Mouse (Mus musculus): Measurements from ENCODE around the gene Spryd3. TPM values are rescaled to one million over a fixed set of nuclear protein-coding genes. Genes with fewer than 3 reads are reported as not detected.

Spryd3 gene
- polyA plus RNA-seq, 1 experiment from 2014 or later, result 10.0 TPM

DNA sequence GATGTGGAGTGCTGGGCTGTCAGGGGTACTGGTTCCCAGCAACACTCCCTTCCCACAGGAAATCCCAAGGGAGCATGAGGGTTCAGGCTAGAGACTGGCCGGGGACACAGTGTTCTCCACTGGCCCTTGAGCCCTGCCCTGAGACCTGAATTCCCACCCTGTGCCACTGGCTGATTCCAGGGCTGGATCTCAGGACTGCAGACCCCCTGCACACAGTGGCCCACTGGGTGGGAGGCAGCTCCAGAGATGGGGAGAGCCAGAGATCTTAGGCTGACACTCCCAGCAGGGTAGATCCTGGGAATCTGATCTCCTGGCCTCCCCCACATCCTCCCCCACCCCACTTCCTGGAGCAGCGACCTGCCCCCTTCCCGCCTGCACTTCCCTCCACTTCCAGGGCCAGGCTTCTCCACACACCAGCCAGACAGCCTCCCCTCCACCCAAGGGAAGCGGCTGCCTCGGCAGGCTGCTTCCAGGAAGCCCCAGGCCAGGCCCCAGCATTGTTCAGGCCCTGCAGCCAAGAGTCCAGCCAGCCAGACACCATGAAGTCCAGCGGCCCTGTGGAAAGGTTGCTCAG lies 33.4 kb downstream of the Spryd3 start:
- H3K4me1 ChIP-seq (ENCODE audit: insufficient read depth), result peaks cover 58% of the 10 kb centered on the region
- peak; percentile 40 for DNase-seq
- TF ChIP-seq CTCF (IDR thresholded peaks at IDR 0.05; ENCODE audit: low read depth), result no peak
- no peak for TF ChIP-seq EP300 (IDR thresholded peaks at IDR 0.05; ENCODE audit: low read depth)
- 43% methylated on average over 6 of the region's 6 CpGs for WGBS (ENCODE audit: insufficient replicate concordance)
- H3K4me2 ChIP-seq (ENCODE audit: low read depth, low read length), result peak overlapping the region; percentile 85
- H3K36me3 ChIP-seq (replicated peaks; ENCODE audit: insufficient read depth, low read length), result 0 out of 2 replicates have a peak, but pooled peaks cover 2% of the 10 kb centered on the region
- H3K27ac ChIP-seq (ENCODE audit: low read depth), result peak overlapping the region; percentile 77
- H3K9me3 ChIP-seq (ENCODE audit: low read length), result no peaks in the 10 kb centered on the region
- H3K9ac ChIP-seq (replicated peaks), result peak overlapping the region; percentile 74
- peak overlapping the region; percentile 41 for H3K4me3 ChIP-seq (ENCODE audit: low read depth, low read length)
- ATAC-seq, result no peak
- H3K27me3 ChIP-seq (ENCODE audit: insufficient read depth, low read length), result 0 out of 2 replicates have a peak, but pooled peaks cover 8% of the 10 kb centered on the region

DNA sequence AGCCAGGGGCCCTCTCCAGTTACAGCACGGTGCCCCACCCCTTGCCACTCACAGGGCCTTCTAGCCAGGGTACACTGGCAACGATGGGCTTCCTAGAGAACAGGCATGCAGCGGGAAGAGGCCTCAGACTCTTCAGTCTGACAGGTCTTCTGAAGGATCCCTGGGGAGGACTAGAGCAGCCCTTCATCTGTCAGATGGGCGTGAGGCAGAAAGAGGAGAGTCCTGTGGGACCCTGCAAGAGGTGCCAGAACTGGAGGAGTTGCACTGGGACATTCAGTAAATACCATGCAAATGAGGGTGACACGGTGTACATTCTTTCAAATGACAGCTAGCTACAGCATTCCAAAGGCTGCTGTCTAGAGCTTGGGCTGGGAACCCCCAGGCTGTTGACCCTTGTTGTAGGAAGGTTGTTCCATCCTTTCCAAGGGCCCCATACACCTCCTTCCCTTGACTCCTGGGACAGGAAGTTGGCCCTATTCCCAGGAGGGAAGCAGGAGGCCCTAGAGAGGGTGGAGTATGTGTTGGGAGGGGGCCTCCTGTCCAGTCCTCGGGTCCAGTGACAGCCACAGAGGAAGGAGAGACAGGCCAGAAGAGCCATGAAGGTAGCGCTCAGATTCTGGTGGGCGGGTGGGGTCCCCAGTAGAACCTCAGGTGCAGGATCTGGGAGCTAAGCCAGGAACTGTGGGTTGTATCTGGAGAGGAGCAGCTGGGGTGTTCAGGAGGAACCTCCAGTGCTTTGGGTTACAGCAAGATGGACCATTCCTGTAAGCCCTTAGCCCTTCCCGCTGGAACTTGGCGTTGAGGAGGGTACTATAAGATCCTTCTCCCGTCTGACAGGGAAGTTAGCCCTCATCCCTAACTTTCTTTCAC lies 34.1 kb downstream of the Spryd3 start:
- H3K27ac ChIP-seq (ENCODE audit: low read depth), result peak overlapping the region; percentile 77
- 0 out of 2 replicates have a peak, but pooled peaks cover 8% of the 10 kb centered on the region for H3K36me3 ChIP-seq (replicated peaks; ENCODE audit: insufficient read depth, low read length)
- H3K9me3 ChIP-seq (ENCODE audit: low read length), result no peaks in the 10 kb centered on the region
- 0 out of 2 replicates have a peak overlapping the region, but pooled peaks have one; percentile 74 for H3K9ac ChIP-seq (replicated peaks)
- H3K27me3 ChIP-seq (ENCODE audit: insufficient read depth, low read length), result 0 out of 2 replicates have a peak, but pooled peaks cover 8% of the 10 kb centered on the region
- TF ChIP-seq EP300 (IDR thresholded peaks at IDR 0.05; ENCODE audit: low read depth) (peak; percentile 46), CTCF (IDR thresholded peaks at IDR 0.05; ENCODE audit: low read depth) (no peak)
- ATAC-seq (no peak), DNase-seq (peak; percentile 46)
- peaks cover 55% of the 10 kb centered on the region for H3K4me1 ChIP-seq (ENCODE audit: insufficient read depth)
- H3K4me3 ChIP-seq (ENCODE audit: low read depth, low read length), result peak overlapping the region; percentile 41; the same call in 1 of the 2 replicates
- peak overlapping the region; percentile 85 for H3K4me2 ChIP-seq (ENCODE audit: low read depth, low read length)
- WGBS (ENCODE audit: insufficient replicate concordance), result 47% methylated on average over 11 of the region's 11 CpGs

DNA sequence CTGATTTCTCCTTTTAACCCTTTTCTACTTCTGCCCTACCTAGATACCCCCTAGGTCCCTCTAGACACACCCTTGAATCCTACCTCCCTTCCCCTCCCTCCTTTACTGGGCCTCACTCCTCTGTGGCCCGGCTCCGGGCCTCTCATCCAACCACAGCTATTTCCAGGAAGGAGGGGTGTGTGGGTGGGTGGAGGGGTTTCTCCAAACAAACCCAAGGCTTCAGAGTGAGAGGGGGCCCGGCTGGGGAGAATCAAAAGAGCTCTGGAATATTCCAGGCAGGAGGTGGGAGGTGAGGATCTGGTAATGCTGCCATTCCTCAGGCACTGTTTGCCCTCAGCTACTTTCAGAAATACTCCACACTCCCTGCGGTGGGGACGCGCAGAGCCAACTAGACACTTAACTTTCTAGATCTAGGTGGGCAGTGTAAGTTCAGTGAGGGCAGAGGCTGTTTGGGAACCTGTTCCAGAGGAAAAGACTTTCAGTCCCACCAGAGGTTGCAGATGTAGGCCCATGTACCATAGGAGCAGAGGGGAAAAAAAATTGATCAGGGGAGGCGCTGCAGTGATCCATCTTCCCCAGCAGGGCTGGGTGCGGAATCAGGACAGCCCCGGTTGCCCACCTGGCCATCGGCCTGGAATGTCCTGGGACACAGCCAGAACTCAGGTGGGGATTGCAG lies 34.9 kb downstream of the Spryd3 start:
- peaks cover 8% of the 10 kb centered on the region; the same call in 1 of the 2 replicates for H3K36me3 ChIP-seq (replicated peaks; ENCODE audit: insufficient read depth, low read length)
- H3K9me3 ChIP-seq (ENCODE audit: low read length), result no peaks in the 10 kb centered on the region
- WGBS (ENCODE audit: insufficient replicate concordance), result 37% methylated on average over 10 of the region's 10 CpGs
- DNase-seq (no peak), ATAC-seq (no peak)
- H3K4me1 ChIP-seq (ENCODE audit: insufficient read depth), result peaks cover 48% of the 10 kb centered on the region
- H3K4me2 ChIP-seq (ENCODE audit: low read depth, low read length), result peak overlapping the region; percentile 85
- 0 out of 2 replicates have a peak, but pooled peaks cover 4% of the 10 kb centered on the region for H3K27me3 ChIP-seq (ENCODE audit: insufficient read depth, low read length)
- H3K9ac ChIP-seq (replicated peaks), result peak overlapping the region; percentile 60
- no peak for TF ChIP-seq CTCF (IDR thresholded peaks at IDR 0.05; ENCODE audit: low read depth)
- no peak for TF ChIP-seq EP300 (IDR thresholded peaks at IDR 0.05; ENCODE audit: low read depth)
- H3K4me3 ChIP-seq (ENCODE audit: low read depth, low read length), result peak overlapping the region; percentile 56
- peak overlapping the region; percentile 76 for H3K27ac ChIP-seq (ENCODE audit: low read depth)

DNA sequence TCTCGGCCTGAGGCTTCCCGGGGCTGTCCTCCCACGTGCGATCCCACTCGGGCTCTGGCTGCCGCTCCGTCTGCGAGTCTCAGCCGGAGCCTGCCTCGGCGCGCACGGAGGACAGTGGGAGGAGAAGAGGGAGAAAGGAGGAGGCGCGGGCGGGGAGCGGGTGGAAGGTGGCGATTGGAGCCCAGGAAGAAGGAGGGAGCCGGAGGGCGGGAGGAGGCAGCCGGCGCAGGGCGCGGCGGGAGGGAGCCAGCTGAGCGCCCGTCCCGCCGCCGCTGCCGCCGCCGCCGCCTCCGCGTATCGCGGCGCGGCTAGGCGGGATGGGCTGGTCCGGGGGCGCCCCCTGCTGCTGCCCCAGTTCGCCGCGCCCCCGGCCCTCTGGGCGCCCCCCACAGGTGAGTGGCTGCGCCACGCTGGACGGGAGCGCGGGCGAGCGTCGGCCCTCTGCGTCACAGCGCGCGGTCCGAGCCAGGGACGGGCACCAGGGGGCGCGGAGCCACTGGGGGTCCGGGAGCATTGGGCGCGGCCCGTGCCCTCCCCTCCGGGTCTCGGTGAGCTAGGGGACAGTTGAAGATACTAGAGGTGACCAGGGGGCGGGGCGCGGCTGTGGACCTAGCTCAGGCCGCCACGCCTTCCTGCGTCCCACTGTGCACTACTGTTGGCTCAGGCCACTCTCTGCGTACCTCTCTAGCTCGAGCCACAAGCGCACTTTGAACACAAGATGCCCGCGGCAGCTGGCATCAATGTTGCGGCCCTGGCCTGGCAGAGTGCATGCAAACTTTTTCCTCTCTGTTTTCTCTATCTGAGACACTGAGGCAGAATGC lies 35.7 kb downstream of the Spryd3 start, which contains the start of gene Tns2:
Gene Tns2 (plus strand): TSS at position 253 of the 821 bp plus-strand sequence.
- peaks cover 13% of the 10 kb centered on the region; the same call in 1 of the 2 replicates for H3K36me3 ChIP-seq (replicated peaks; ENCODE audit: insufficient read depth, low read length)
- TF ChIP-seq CTCF (IDR thresholded peaks at IDR 0.05; ENCODE audit: low read depth), result peak; percentile 59
- TF ChIP-seq EP300 (IDR thresholded peaks at IDR 0.05; ENCODE audit: low read depth), result no peak
- H3K9me3 ChIP-seq (ENCODE audit: low read length), result no peaks in the 10 kb centered on the region
- H3K27ac ChIP-seq (ENCODE audit: low read depth), result peak within 1 kb of the TSS; percentile 76
- peak within 1 kb of the TSS; percentile 85 for H3K4me2 ChIP-seq (ENCODE audit: low read depth, low read length)
- ATAC-seq, result peak; percentile 55
- peak within 1 kb of the TSS; percentile 56 for H3K4me3 ChIP-seq (ENCODE audit: low read depth, low read length)
- no peaks in the 10 kb centered on the region for H3K27me3 ChIP-seq (ENCODE audit: insufficient read depth, low read length)
- peaks cover 40% of the 10 kb centered on the region for H3K4me1 ChIP-seq (ENCODE audit: insufficient read depth)
- DNase-seq, result peak; percentile 78
- H3K9ac ChIP-seq (replicated peaks), result peak within 1 kb of the TSS; percentile 60
- 1% methylated on average over 48 of the region's 82 CpGs for WGBS (ENCODE audit: insufficient replicate concordance)

DNA sequence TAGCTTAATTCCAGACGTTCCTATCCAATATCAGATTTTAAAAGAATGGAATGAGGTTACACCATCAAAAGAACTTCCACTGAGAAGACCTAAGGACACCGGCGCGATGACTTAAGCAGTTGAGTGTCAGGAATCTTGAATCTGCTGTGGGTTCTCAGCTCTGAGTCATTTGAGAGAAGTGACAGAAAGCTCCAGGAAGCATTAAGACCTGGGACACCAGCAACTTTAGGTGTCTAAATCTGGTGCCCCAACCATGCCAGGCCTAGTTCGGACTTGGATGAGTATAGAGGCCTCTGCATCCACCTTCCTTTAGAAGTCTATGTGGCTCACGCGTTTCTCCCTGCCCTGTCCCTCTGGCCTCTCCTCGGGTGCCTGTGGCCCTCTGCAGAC lies 36.3 kb downstream of the Spryd3 start:
- Histone ChIP-seq H3K4me2 (ENCODE audit: low read depth, low read length) (peak overlapping the region; percentile 85), H3K4me1 (ENCODE audit: insufficient read depth) (peaks cover 35% of the 10 kb centered on the region), H3K4me3 (ENCODE audit: low read depth, low read length) (peak overlapping the region; percentile 56), H3K9me3 (ENCODE audit: low read length) (no peaks in the 10 kb centered on the region), H3K36me3 (replicated peaks; ENCODE audit: insufficient read depth, low read length) (peaks cover 19% of the 10 kb centered on the region), H3K9ac (replicated peaks) (peak overlapping the region; percentile 60), H3K27me3 (ENCODE audit: insufficient read depth, low read length) (no peaks in the 10 kb centered on the region), H3K27ac (ENCODE audit: low read depth) (peak overlapping the region; percentile 76)
- DNase-seq (no peak), ATAC-seq (no peak)
- TF ChIP-seq CTCF (IDR thresholded peaks at IDR 0.05; ENCODE audit: low read depth), result no peak
- TF ChIP-seq EP300 (IDR thresholded peaks at IDR 0.05; ENCODE audit: low read depth), result no peak
- WGBS (ENCODE audit: insufficient replicate concordance), result 31% methylated on average over 8 of the region's 8 CpGs

Data from liver, postnatal 0 days (tissue).